Mouse (Mus musculus): ENCODE data around the gene Rasa3.

The Rasa3 gene

DNA sequence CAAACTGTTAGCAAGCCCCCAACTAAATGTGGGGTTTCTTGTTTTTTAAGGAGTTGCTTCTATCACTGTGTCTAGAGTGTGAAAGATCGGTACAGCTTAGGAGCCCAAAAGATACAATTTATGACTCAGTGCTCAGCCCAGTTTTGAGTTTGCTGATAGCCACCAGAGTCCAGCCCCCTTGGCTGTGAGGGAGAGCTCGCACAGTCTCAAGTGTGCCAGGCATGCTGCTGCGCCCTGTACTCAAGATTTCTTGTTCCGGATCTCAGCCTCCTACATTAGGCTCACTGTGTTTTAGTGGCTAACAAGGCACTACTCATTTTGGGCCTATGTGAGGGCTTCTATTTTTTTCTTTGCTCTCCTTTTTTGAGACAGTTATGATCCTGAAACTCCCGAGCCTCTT lies 137.3 kb downstream of the Rasa3 start:
- DNase-seq = no peak

DNA sequence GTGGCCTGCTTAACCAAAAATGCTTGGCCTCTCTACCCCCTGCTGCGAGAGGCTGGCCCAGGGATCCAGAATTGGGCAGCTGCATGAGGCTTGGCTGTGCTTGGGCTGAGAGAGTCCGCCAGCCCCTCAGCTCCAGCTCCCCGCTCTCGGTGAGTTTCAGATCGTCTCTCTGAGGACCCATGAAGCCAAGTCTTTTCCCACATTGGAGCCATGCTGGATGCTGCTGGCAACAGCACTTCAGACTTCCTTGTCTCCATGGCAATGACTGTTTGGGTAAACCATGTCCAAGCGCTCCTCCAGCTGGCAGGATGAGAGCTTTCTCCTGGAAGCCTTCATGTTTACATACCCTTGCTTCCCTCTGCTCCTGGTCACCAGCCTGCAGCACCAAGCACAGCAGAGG lies 138.6 kb downstream of the Rasa3 start:
- peak; percentile 34 for DNase-seq

DNA sequence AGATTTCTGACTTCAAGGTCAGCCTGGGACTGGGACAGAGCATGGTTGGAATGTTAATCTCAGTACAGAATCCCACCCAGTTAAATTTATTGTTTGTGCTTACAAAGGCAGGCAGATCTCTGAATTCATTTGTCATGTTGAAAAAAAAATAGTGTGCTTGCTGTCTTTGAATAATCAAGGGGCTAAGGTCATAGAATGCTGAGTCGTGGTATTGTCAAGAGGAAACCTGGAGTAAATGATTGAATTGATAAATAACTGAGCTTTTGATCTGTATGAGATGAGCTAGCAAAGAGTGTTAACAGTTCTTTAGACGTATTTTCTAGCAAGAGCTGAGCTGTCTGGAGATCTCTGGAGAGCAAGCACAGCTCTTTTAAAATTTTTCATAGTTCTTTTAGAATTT lies 140.3 kb downstream of the Rasa3 start:
- DNase-seq = no peak

- no peak for DNase-seq
Measured at GRCm38 (mm10) chr8:13533123-13533522, 144.3 kb downstream of the Rasa3 start.

- peak; percentile 39 for DNase-seq
Measured at GRCm38 (mm10) chr8:13531602-13532171, 145.7 kb downstream of the Rasa3 start.

GRCm38 (mm10) chr8:13530941-13531340 lies 146.5 kb downstream of the Rasa3 start:
- peak; percentile 96 for DNase-seq

GRCm38 (mm10) chr8:13530401-13530800 lies 147.0 kb downstream of the Rasa3 start:
- DNase-seq = no peak

- DNase-seq = peak; percentile 94
Measured at GRCm38 (mm10) chr8:13529891-13530316, 147.5 kb downstream of the Rasa3 start.

GRCm38 (mm10) chr8:13529011-13529840 lies 148.2 kb downstream of the Rasa3 start:
- no peak for DNase-seq

DNA sequence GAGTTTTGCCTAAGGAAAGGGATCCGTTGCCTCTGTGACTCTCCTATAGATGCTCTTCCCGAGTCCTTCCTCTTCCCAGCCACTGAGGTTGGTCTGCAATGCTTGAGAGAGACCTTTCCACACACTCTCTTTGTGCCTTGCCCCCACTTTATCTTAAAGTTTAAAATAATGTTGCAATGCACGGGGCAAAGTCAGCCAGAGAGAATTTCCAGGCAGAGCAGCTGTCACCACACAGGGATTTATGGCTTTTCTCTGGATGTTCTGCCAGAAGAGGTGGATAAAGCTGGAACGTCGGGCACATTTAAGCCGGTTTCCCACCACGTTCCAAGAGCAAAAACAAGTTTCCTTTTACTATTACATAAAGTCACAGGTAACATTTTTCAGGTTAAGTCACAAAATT lies 156.0 kb downstream of the Rasa3 start:
- DNase-seq = no peak

DNA sequence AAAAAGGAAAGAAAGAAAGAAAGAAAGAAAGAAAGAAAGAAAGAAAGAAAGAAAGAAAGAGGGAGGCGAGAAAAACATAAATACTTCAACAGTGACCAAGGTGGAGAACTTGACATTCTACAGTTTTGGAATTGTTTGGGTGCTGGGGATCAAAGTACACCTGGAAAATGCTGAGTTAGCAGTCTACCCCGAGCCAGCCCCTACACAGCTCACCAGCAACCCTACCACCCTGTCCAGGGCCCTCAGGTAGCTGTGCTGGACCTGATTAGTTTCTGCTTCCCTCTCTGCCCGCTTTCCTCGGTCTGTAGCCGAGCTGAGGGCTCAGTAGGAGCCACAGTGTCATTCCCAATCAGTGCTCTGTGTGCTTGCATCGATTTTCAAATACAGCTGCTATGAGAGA lies 157.1 kb downstream of the Rasa3 start:
- no peak for DNase-seq

GRCm38 (mm10) chr8:13519503-13519902 lies 157.9 kb downstream of the Rasa3 start:
- DNase-seq = no peak

DNA sequence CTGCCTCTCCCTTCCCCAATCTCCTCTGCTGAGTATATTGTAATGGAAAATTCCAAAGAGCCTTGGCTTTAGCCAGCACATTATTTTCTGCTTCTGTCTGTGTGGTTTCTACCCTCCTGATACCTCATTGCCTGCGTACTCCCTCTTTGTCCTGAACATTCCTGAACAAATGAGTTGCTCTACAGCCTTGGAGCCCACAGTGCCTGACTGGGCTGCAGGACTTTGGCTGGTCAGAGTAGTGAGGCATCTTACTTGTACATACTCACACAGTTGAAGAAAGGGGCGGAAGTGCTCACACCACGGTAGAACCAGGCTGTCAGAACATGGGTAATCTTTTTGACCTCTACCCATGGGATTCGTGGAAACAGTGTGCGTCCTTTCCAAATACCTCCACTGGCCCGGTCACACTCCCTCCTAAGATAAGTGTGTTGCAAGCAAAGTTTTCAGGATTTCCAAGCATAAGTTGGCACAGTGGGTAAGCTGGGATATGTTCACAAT lies 160.1 kb downstream of the Rasa3 start:
- no peak for DNase-seq
